Mouse (Mus musculus): ENCODE results near the gene Slc26a10. TPM values are rescaled to one million over a fixed set of nuclear protein-coding genes. Genes with fewer than 3 reads are reported as not detected.

Slc26a10 gene
- total RNA-seq, 2 experiments from 2014 or later = 3.3 to 6.5 TPM

DNA sequence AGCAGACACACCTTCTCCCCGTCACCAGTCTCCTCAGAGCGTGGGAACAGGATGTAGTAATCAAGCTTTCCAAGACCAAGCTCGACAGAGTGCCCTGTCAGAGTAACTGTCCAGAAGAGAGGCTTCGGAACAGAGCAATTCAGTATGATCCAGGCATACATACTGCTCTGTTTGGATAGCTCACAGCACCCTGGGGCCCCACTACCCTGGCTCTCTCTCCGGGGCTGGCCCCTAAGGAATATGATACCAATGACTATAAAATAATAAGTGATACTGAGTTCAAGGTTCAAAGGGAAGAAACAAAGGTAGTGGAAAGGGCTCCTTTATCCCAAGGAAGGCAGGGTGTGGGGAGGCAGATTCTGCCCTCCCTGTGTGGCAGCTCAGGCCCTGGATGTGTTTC lies 48.0 kb downstream of the Slc26a10 start:
- no peak for DNase-seq

DNA sequence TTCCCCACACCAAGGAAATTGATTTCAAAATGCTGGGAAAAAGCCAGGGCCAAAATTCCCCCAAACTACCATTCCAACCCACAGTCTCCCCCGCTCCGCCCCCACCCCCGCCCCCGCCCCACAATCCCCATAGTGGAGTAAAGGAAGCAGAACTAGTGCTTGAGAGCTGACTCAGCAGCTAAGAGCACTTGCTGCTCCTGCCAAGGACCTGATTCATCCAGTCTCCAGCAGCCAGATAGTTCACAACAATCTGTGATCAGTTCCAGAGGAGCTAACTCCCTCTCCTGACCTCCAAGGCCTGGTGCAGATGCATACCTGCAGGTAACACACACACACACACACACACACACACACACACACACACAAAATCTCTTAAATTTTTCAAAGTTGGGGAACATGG lies 51.0 kb downstream of the Slc26a10 start:
- no peak for DNase-seq

DNA sequence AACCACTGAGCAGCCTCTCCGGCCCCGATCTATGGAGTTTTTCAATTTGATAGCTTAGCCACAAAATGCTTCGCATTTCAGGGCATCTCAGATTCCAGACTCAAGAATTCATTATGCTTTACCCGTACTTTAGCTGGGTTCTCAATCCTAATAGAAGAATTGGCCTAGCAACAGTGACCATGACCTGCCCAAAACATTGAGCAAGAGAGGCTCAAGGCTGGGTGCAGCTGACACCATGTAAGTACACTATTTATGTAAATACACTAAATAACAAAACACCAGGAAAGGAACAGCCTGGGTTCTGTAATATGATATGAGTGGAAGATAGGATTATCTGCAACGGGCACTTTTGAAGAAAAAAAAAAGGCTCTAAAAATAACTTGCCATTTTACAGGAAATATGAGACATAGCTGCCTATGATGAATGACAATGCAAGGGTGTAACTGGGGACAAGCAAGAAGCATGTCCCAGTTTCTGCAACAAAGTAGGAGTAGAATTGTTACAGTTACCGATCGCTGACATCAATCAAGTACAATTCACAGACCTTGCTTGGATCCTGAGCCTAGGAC lies 52.6 kb downstream of the Slc26a10 start:
- DNase-seq = no peak

DNA sequence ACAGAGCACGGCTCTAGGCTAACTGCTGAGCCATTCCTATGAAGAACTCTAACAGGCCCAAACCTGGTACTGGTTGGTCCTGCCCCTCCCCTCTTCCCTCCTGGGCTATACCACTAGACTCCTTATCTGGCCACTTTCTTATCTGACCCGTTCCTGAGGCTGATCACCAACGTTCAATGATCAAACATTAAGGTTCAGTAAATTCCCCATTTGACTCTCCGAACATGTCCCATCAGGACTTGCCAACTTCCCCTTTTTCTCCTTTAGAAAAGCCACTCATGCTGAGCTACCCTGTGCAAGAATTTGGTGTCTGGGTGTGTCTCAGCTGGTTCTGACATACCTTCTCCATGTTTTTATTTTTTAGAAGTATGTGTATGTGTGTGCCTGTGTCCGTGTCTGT lies 53.9 kb downstream of the Slc26a10 start:
- no peak for DNase-seq

DNA sequence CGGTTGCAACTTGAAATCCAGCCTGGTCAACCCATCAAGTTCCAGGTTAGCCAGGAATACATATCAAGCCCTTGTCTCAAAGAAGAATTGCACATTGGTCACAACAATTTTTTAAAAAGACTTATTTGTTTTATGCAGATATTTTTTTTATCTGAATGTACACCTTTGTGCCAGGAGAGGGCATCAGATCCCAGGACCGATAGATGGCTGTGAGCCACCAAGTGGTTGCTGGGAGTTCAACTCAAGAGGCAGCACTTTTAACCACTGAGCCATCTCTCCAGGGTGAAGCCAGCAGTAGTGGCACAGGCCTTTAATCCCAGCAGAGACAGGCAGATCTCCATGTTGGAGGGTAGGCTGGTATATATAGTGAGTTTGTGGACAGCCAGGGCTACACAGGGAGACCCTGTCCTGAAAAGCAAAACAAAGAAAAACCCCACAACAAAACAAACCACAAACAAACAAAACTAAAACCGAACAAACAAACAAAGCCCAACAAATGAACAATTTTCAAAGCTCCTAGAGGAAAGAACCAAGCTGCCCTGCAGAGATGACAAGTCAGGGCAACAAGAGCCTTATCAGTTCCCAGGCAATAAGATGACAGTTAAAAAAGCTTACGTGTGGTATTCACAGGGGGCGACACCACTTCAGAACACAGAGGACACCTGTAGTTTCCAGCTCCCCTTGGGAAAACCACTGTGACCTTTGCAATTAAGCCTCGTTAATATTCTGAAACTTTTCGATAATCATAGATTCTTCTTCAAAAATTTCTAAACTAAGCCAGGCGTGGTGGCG lies 55.0 kb downstream of the Slc26a10 start:
- DNase-seq = no peak

DNA sequence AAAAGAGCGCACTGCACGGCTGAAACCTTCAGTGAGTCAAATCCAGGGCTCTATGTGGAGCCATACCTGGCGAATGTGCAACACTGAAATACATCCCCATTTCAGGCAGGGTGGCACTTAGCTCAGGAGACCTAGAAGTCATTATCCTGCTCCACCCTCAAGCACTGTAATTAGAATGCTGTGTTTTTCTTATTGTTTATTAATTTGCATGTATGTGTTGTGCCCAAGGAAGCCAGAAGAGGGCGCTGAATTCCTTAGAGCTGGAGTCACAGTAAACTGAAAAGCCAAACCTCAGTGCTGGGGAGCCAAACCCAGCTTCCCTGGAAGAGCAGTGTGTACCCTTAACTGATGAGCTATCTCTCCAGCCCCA lies 57.0 kb downstream of the Slc26a10 start:
- no peak for DNase-seq

DNA sequence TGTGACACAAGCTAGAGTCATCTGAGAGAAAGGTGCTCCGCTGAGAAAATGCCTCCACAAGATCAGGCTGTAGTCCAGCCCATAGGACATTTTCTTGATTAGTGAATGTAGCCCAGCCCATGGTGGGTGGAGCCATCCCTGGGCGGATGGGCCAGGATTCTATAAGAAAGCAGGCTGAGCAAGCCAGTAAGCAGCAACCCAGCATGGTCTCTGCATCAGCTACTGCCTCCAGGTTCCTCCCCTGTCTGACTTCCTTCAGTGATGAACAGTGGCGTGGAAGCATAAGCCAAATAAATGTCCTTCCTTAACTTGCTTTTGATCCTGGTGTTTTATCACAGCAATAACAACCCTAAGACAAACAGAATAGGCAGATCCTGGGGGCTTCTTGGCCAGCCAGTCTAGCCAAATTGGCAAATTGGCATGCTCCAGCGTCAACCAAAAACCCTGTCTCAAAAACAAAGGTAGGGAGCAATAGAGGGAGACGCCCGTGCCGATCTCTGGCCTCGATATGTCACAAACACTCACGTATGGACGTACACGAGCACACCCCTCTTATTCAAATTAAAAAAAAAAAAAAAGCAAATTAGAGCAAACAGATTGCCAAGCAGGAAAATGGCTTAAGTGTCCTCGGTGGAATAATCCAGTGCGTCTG lies 57.5 kb downstream of the Slc26a10 start:
- DNase-seq = no peak

DNA sequence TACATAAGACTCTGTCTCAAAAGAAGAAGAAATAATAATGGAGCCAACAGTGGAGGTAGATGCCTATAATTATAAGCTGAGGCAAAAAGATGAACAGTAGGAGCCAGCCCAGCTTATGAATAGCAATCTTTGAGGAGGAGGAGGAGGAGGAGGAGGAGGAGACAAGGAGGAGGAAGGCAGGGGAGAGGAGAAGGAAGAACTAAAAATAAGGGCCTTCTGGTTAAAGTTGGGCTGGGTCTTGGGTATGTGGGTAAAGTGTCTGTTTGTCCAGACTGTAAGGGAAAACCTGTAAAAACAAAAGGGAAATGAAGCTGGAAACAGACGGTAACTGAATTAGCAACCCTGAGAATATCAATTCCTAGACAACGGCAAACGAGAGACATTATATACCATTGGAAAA lies 58.4 kb downstream of the Slc26a10 start:
- no peak for DNase-seq

Other genes with a start within 250 kb of the Slc26a10 start
- 10 to 100 TPM; 90.6 to 98.7 TPM for gene Ctdsp2, start 201.9 kb downstream of the Slc26a10 start, total RNA-seq (2021)
- 1 to 10 TPM; 1.5 to 2.3 TPM for gene Avil, start 179.9 kb downstream of the Slc26a10 start, total RNA-seq (2021)
- 10 to 100 TPM; 20.9 TPM for gene Tsfm, start 149.8 kb downstream of the Slc26a10 start, total RNA-seq (2021)
- 1 to 10 TPM; 7.9 to 9.5 TPM for gene Mettl1, start 139.2 kb downstream of the Slc26a10 start, total RNA-seq (2021)
- under 1 TPM; 0.15 to 0.24 TPM for gene Eef1akmt3, start 139.1 kb downstream of the Slc26a10 start, total RNA-seq (2021)
- under 1 TPM; 0.10 to 0.19 TPM for gene Cyp27b1, start 132.4 kb downstream of the Slc26a10 start, total RNA-seq (2021)
- under 1 TPM; 0.62 to 0.82 TPM for gene March9, start 120.5 kb downstream of the Slc26a10 start, total RNA-seq (2021)
- 10 to 100 TPM; 43.3 to 46.9 TPM for gene Cdk4, start 117.1 kb downstream of the Slc26a10 start, total RNA-seq (2021)
- 10 to 100 TPM; 24.1 to 28.8 TPM for gene Tspan31, start 110.4 kb downstream of the Slc26a10 start, total RNA-seq (2021)
- 1 to 10 TPM; 2.0 to 2.4 TPM for gene Agap2, start 105.4 kb downstream of the Slc26a10 start, total RNA-seq (2021)
- gene Os9, start 59.5 kb downstream of the Slc26a10 start, total RNA-seq (2021) = 10 to 100 TPM; 11.3 to 13.9 TPM
- gene B4galnt1, start 15.4 kb downstream of the Slc26a10 start, total RNA-seq (2021) = under 1 TPM; 0.78 to 1.00 TPM
- gene Arhgef25, start 9.4 kb upstream of the Slc26a10 start, total RNA-seq (2021) = 1 to 10 TPM; 8.7 to 9.3 TPM
- 10 to 100 TPM; 18.9 to 19.6 TPM for gene Dtx3, start 15.1 kb upstream of the Slc26a10 start, total RNA-seq (2021)
- gene Pip4k2c, start 30.9 kb upstream of the Slc26a10 start, total RNA-seq (2021) = 1 to 10 TPM; 4.7 to 6.9 TPM
- under 1 TPM; 0.18 to 0.62 TPM for gene Kif5a, start 82.7 kb upstream of the Slc26a10 start, total RNA-seq (2021)
- gene Dctn2, start 85.7 kb upstream of the Slc26a10 start, total RNA-seq (2021) = 10 to 100 TPM; 88.3 to 90.8 TPM
- 10 to 100 TPM; 12.7 to 14.3 TPM for gene Mbd6, start 108.4 kb upstream of the Slc26a10 start, total RNA-seq (2021)
- gene Mars, start 131.1 kb upstream of the Slc26a10 start, total RNA-seq (2021) = 10 to 100 TPM; 48.3 to 53.5 TPM
- 1 to 10 TPM; 1.4 to 1.7 TPM for gene Arhgap9, start 141.3 kb upstream of the Slc26a10 start, total RNA-seq (2021)
- 1 to 10 TPM in 1 of 2 experiments, under 1 TPM in 1; 0.74 to 1.5 TPM for gene Gli1, start 161.3 kb upstream of the Slc26a10 start, total RNA-seq (2021)
- not detected for gene Inhbe, start 173.8 kb upstream of the Slc26a10 start, total RNA-seq (2021)
- not detected for gene Inhbc, start 189.8 kb upstream of the Slc26a10 start, total RNA-seq (2021)
- 100 to 1,000 TPM in 1 of 2 experiments, 10 to 100 TPM in 1; 97.8 to 120 TPM for gene R3hdm2, start 199.7 kb upstream of the Slc26a10 start, total RNA-seq (2021)

Measured in gastrocnemius, postnatal 25 days (tissue).